Mouse (Mus musculus) midbrain, embryonic 12.5 days (tissue): ENCODE data around the gene Ehmt2. TPM values are rescaled to one million over a fixed set of nuclear protein-coding genes. Genes with fewer than 3 reads are reported as not detected.

Experiments
- ATAC-seq: fragments of 200-750 bp; cut with Nextera tagmentation; 2 replicates; pipeline ENCODE4 v1.8.0; 2017; ENCODE audit warnings: low read depth, moderate TSS enrichment, moderate library complexity; ENCODE audit not compliant: low FRiP score
- H3K27ac ChIP-seq: fragments of 300-500 bp; sonication (generic); replicated peaks from 2 replicates; pipeline ENCODE4 v1.5.1; 2016; ENCODE audit warnings: mild to moderate bottlenecking
- H3K27me3 ChIP-seq: fragments of 300-500 bp; sonication (generic); 2 replicates; pipeline ENCODE4 v1.6.1; 2016; ENCODE audit warnings: mild to moderate bottlenecking
- H3K36me3 ChIP-seq: fragments of 300-500 bp; sonication (generic); 2 replicates; pipeline ENCODE4 v1.6.1; 2016
- H3K4me1 ChIP-seq: fragments of 300-500 bp; sonication (generic); 2 replicates; pipeline ENCODE4 v1.6.1; 2016
- H3K4me2 ChIP-seq: fragments of 300-500 bp; sonication (generic); replicated peaks from 2 replicates; pipeline ENCODE4 v1.6.1; 2016; ENCODE audit warnings: mild to moderate bottlenecking, moderate library complexity
- H3K4me3 ChIP-seq: fragments of 300-500 bp; sonication (generic); 2 replicates; pipeline ENCODE4 v1.5.1; 2016; ENCODE audit warnings: mild to moderate bottlenecking
- H3K9ac ChIP-seq: fragments of 300-500 bp; sonication (generic); replicated peaks from 2 replicates; pipeline ENCODE4 v1.6.1; 2016; ENCODE audit warnings: mild to moderate bottlenecking, moderate library complexity
- H3K9me3 ChIP-seq: fragments of 300-500 bp; sonication (generic); 2 replicates; pipeline ENCODE4 v1.6.1; 2016; ENCODE audit warnings: mild to moderate bottlenecking
- WGBS: fragments of 180-500 bp; shearing (Covaris S2); methylation state at CpG from one replicate; pipeline ENCODE4 v1.1.7; 2016; 5-methylcytosine and 5-hydroxymethylcytosine counted together
- polyA plus RNA-seq: library from polyadenylated mRNA; unstranded; fragments of >200 nt; fragmentation: Nextera tagmentation; extraction: Ambion mirVana; gene quantifications from 2 replicates; pipeline ENCODE4 v1.2.1, GENCODE M21; 2016

The Ehmt2 gene
- polyA plus RNA-seq, 1 experiment from 2014 or later, result 120 TPM

GRCm38 (mm10) chr17:34910982-34911381 lies 12.7 kb downstream of the Ehmt2 start:
- no peak for ATAC-seq
- Histone ChIP-seq H3K4me3 (no peak overlapping the region), H3K27me3 (no peaks in the 10 kb centered on the region), H3K36me3 (peaks cover 82% of the 10 kb centered on the region), H3K9me3 (no peaks in the 10 kb centered on the region), H3K27ac (no peak overlapping the region), H3K4me1 (no peaks in the 10 kb centered on the region; the same call in 1 of the 2 replicates), H3K9ac (no peak overlapping the region), H3K4me2 (no peak overlapping the region)
- WGBS, result 92% methylated on average over 10 of the region's 10 CpGs

GRCm38 (mm10) chr17:34911945-34912351 lies 13.7 kb downstream of the Ehmt2 start:
- 48% methylated on average over 5 of the region's 5 CpGs for WGBS
- H3K9ac ChIP-seq, result no peak overlapping the region
- no peak overlapping the region for H3K4me2 ChIP-seq
- H3K9me3 ChIP-seq, result no peaks in the 10 kb centered on the region
- H3K27me3 ChIP-seq, result no peaks in the 10 kb centered on the region
- peak; percentile 45; the same call in 1 of the 2 replicates for ATAC-seq
- no peak overlapping the region for H3K4me3 ChIP-seq
- H3K27ac ChIP-seq, result no peak overlapping the region
- H3K36me3 ChIP-seq, result peaks cover 72% of the 10 kb centered on the region
- H3K4me1 ChIP-seq, result no peaks in the 10 kb centered on the region; the same call in 1 of the 2 replicates

- Histone ChIP-seq H3K36me3 (peaks cover 51% of the 10 kb centered on the region), H3K27me3 (no peaks in the 10 kb centered on the region), H3K4me3 (no peak within 1 kb of the TSS), H3K4me1 (no peaks in the 10 kb centered on the region; the same call in 1 of the 2 replicates), H3K9me3 (no peaks in the 10 kb centered on the region), H3K27ac (no peak within 1 kb of the TSS), H3K4me2 (no peak within 1 kb of the TSS), H3K9ac (no peak within 1 kb of the TSS)
- no peak for ATAC-seq
- WGBS, result 34% methylated on average over 18 of the region's 18 CpGs
Measured at GRCm38 (mm10) chr17:34913930-34914665, 15.8 kb downstream of the Ehmt2 start, which contains the start of gene Slc44a4. Slc44a4 (plus strand) TSS chr17:34914466.

- no peak overlapping the region for H3K27ac ChIP-seq
- H3K4me2 ChIP-seq, result no peak overlapping the region
- 29% methylated on average over 11 of the region's 11 CpGs for WGBS
- no peak overlapping the region for H3K4me3 ChIP-seq
- H3K27me3 ChIP-seq, result no peaks in the 10 kb centered on the region
- H3K4me1 ChIP-seq, result no peaks in the 10 kb centered on the region; the same call in 1 of the 2 replicates
- H3K9me3 ChIP-seq, result no peaks in the 10 kb centered on the region
- ATAC-seq, result 0 out of 2 replicates have a peak, but pooled peaks have one; percentile 47
- no peak overlapping the region for H3K9ac ChIP-seq
- peaks cover 38% of the 10 kb centered on the region for H3K36me3 ChIP-seq
Measured at GRCm38 (mm10) chr17:34915410-34915831, 17.2 kb downstream of the Ehmt2 start.

GRCm38 (mm10) chr17:34916316-34916715 lies 18.0 kb downstream of the Ehmt2 start:
- ATAC-seq, result no peak
- H3K9me3 ChIP-seq, result no peaks in the 10 kb centered on the region
- no peaks in the 10 kb centered on the region; the same call in 1 of the 2 replicates for H3K4me1 ChIP-seq
- H3K36me3 ChIP-seq, result peaks cover 29% of the 10 kb centered on the region
- no peak overlapping the region for H3K4me2 ChIP-seq
- no peak overlapping the region for H3K9ac ChIP-seq
- no peak overlapping the region for H3K4me3 ChIP-seq
- H3K27ac ChIP-seq, result no peak overlapping the region
- WGBS, result 86% methylated on average over 5 of the region's 5 CpGs
- no peaks in the 10 kb centered on the region for H3K27me3 ChIP-seq

- H3K27ac ChIP-seq, result no peak overlapping the region
- H3K36me3 ChIP-seq, result peaks cover 20% of the 10 kb centered on the region
- no peaks in the 10 kb centered on the region for H3K9me3 ChIP-seq
- WGBS, result 82% methylated on average over 9 of the region's 9 CpGs
- no peaks in the 10 kb centered on the region for H3K27me3 ChIP-seq
- ATAC-seq, result no peak
- no peak overlapping the region for H3K4me3 ChIP-seq
- no peak overlapping the region for H3K9ac ChIP-seq
- H3K4me1 ChIP-seq, result no peaks in the 10 kb centered on the region; the same call in 1 of the 2 replicates
- no peak overlapping the region for H3K4me2 ChIP-seq
Measured at GRCm38 (mm10) chr17:34917188-34917587, 18.9 kb downstream of the Ehmt2 start.

- Histone ChIP-seq H3K9ac (no peak overlapping the region), H3K4me2 (no peak overlapping the region), H3K9me3 (no peaks in the 10 kb centered on the region)
Measured at GRCm38 (mm10) chr17:34922939-34923338, 24.7 kb downstream of the Ehmt2 start.

GRCm38 (mm10) chr17:34924258-34924657 lies 26.0 kb downstream of the Ehmt2 start:
- 72% methylated on average over 5 of the region's 5 CpGs for WGBS
- no peak overlapping the region for H3K4me2 ChIP-seq
- H3K36me3 ChIP-seq, result no peaks in the 10 kb centered on the region
- H3K4me1 ChIP-seq, result no peaks in the 10 kb centered on the region
- no peak overlapping the region for H3K27ac ChIP-seq
- no peaks in the 10 kb centered on the region for H3K27me3 ChIP-seq
- no peaks in the 10 kb centered on the region for H3K9me3 ChIP-seq
- no peak for ATAC-seq
- H3K9ac ChIP-seq, result no peak overlapping the region
- H3K4me3 ChIP-seq, result no peak overlapping the region

More at GRCm38 (mm10) chr17:34922939-34923338, 24.7 kb downstream of the Ehmt2 start:
- Histone ChIP-seq H3K4me1 (no peaks in the 10 kb centered on the region), H3K4me3 (no peak overlapping the region), H3K27ac (no peak overlapping the region), H3K36me3 (no peaks in the 10 kb centered on the region), H3K27me3 (no peaks in the 10 kb centered on the region)
- WGBS, result 52% methylated on average over 6 of the region's 6 CpGs
- ATAC-seq, result no peak

- no peak overlapping the region for H3K4me2 ChIP-seq
- no peak overlapping the region for H3K4me3 ChIP-seq
- H3K9me3 ChIP-seq, result no peaks in the 10 kb centered on the region
- H3K27me3 ChIP-seq, result peaks cover 2% of the 10 kb centered on the region; the same call in 1 of the 2 replicates
- 87% methylated on average over 18 of the region's 18 CpGs for WGBS
- H3K9ac ChIP-seq, result no peak overlapping the region
- H3K4me1 ChIP-seq, result peaks cover 9% of the 10 kb centered on the region
- H3K36me3 ChIP-seq, result no peaks in the 10 kb centered on the region
- ATAC-seq, result no peak
- H3K27ac ChIP-seq, result no peak overlapping the region
Measured at GRCm38 (mm10) chr17:34927306-34928019, 29.2 kb downstream of the Ehmt2 start.

- H3K9ac ChIP-seq, result no peak overlapping the region
- H3K4me2 ChIP-seq, result no peak overlapping the region
- no peak for ATAC-seq
- peaks cover 9% of the 10 kb centered on the region for H3K4me1 ChIP-seq
- no peaks in the 10 kb centered on the region for H3K36me3 ChIP-seq
- H3K27me3 ChIP-seq, result peaks cover 3% of the 10 kb centered on the region; the same call in 1 of the 2 replicates
- H3K4me3 ChIP-seq, result no peak overlapping the region
- H3K27ac ChIP-seq, result no peak overlapping the region
- H3K9me3 ChIP-seq, result no peaks in the 10 kb centered on the region
- WGBS, result 94% methylated on average over 4 of the region's 4 CpGs
Measured at GRCm38 (mm10) chr17:34928841-34929240, 30.6 kb downstream of the Ehmt2 start.

GRCm38 (mm10) chr17:34931061-34931734 lies 32.9 kb downstream of the Ehmt2 start, which contains the start of gene Neu1:
Neu1 (plus strand) TSS chr17:34931253.
- Histone ChIP-seq H3K4me2 (peak within 1 kb of the TSS; percentile 98), H3K4me1 (peaks cover 9% of the 10 kb centered on the region), H3K36me3 (peaks cover 8% of the 10 kb centered on the region; the same call in 1 of the 2 replicates), H3K9me3 (no peaks in the 10 kb centered on the region), H3K9ac (peak within 1 kb of the TSS; percentile 83), H3K27ac (0 out of 2 replicates have a peak within 1 kb of the TSS, but pooled peaks have one; percentile 15), H3K4me3 (peak within 1 kb of the TSS; percentile 72), H3K27me3 (peaks cover 3% of the 10 kb centered on the region; the same call in 1 of the 2 replicates)
- under 1% methylated on average over 37 of the region's 38 CpGs for WGBS
- ATAC-seq, result peak; percentile 98
